Mouse (Mus musculus) midbrain, embryonic 10.5 days (tissue): ENCODE measurements around the gene Mettl7a1. TPM values are rescaled to one million over a fixed set of nuclear protein-coding genes. Genes with fewer than 3 reads are reported as not detected.
A peak's percentile ranks its signal among the peaks of the same experiment; 100 is the strongest.
"Not testable (repeated sequence)": the region's sequence is repeated elsewhere in the genome, so short reads cannot be mapped to it uniquely, and the experiment has no call there.

Experiments used
- DNase-seq: peaks from one replicate; pipeline ENCODE4 v3.0.0-alpha.2; 2017; ENCODE audit warnings: low spot score
- H3K27ac ChIP-seq: fragments of 300-500 bp; sonication (generic); replicated peaks from 2 replicates; pipeline ENCODE4 v1.5.1; 2016; ENCODE audit warnings: mild to moderate bottlenecking
- H3K27me3 ChIP-seq: fragments of 300-500 bp; sonication (generic); 2 replicates; pipeline ENCODE4 v1.6.1; 2016; ENCODE audit warnings: low read depth, mild to moderate bottlenecking; ENCODE audit not compliant: poor library complexity, severe bottlenecking
- H3K36me3 ChIP-seq: fragments of 300-500 bp; sonication (generic); 2 replicates; pipeline ENCODE4 v1.6.1; 2016; ENCODE audit warnings: mild to moderate bottlenecking, moderate library complexity
- H3K4me1 ChIP-seq: fragments of 300-500 bp; sonication (generic); 2 replicates; pipeline ENCODE4 v1.6.1; 2016
- H3K4me3 ChIP-seq: fragments of 300-500 bp; sonication (generic); 2 replicates; pipeline ENCODE4 v1.5.1; 2016; ENCODE audit warnings: mild to moderate bottlenecking, moderate library complexity
- H3K9me3 ChIP-seq: fragments of 300-500 bp; sonication (generic); replicated peaks from 2 replicates; pipeline ENCODE4 v1.6.1; 2016; ENCODE audit warnings: mild to moderate bottlenecking
- WGBS: fragments of 180-500 bp; shearing (Covaris S2); methylation state at CpG from one replicate; pipeline ENCODE4 v1.1.7; 2016; 5-methylcytosine and 5-hydroxymethylcytosine counted together
- polyA plus RNA-seq: library from polyadenylated mRNA; unstranded; fragments of >200 nt; fragmentation: Nextera tagmentation; extraction: Ambion mirVana; gene quantifications from 2 replicates; pipeline ENCODE4 v1.2.1, GENCODE M21; 2016

Gene Mettl7a1
- polyA plus RNA-seq, 1 experiment from 2014 or later: 5.8 TPM

- 90% methylated on average over 4 of the region's 4 CpGs for WGBS
- H3K27ac ChIP-seq, DNase-seq, H3K4me1 ChIP-seq, H3K4me3 ChIP-seq, H3K36me3 ChIP-seq: not testable (repeated sequence)
- Histone ChIP-seq H3K9me3 (peaks cover 14% of the 10 kb centered on the region; the same call in 1 of the 2 replicates), H3K27me3 (peaks cover 23% of the 10 kb centered on the region)
Observed at GRCm38 (mm10) chr15:100273791-100274308, 30.1 kb upstream of the Mettl7a1 start.

GRCm38 (mm10) chr15:100274790-100275559 lies 29.0 kb upstream of the Mettl7a1 start:
- 85% methylated on average over 7 of the region's 7 CpGs for WGBS
- H3K4me3 ChIP-seq: no peak overlapping the region

GRCm38 (mm10) chr15:100276403-100276802 lies 27.5 kb upstream of the Mettl7a1 start:
- Histone ChIP-seq H3K36me3 (no peaks in the 10 kb centered on the region; the same call in 1 of the 2 replicates), H3K9me3 (peaks cover 21% of the 10 kb centered on the region; the same call in 1 of the 2 replicates), H3K4me1 (no peaks in the 10 kb centered on the region), H3K4me3 (no peak overlapping the region), H3K27me3 (peaks cover 2% of the 10 kb centered on the region; the same call in 1 of the 2 replicates), H3K27ac (no peak overlapping the region)
- DNase-seq: no peak
- WGBS: 93% methylated on average over 4 of the region's 4 CpGs

More at GRCm38 (mm10) chr15:100274790-100275559, 29.0 kb upstream of the Mettl7a1 start:
- no peaks in the 10 kb centered on the region for H3K36me3 ChIP-seq
- peaks cover 14% of the 10 kb centered on the region; the same call in 1 of the 2 replicates for H3K9me3 ChIP-seq
- no peak overlapping the region for H3K27ac ChIP-seq
- H3K27me3 ChIP-seq: peaks cover 12% of the 10 kb centered on the region
- DNase-seq: no peak
- peaks cover 5% of the 10 kb centered on the region for H3K4me1 ChIP-seq

- Histone ChIP-seq H3K4me1 (no peaks in the 10 kb centered on the region), H3K27me3 (no peaks in the 10 kb centered on the region), H3K27ac (no peak overlapping the region), H3K9me3 (peaks cover 18% of the 10 kb centered on the region; the same call in 1 of the 2 replicates), H3K4me3 (no peak overlapping the region), H3K36me3 (no peaks in the 10 kb centered on the region; the same call in 1 of the 2 replicates)
- WGBS: 92% methylated on average over 3 of the region's 3 CpGs
- DNase-seq: no peak
Observed at GRCm38 (mm10) chr15:100277586-100277985, 26.4 kb upstream of the Mettl7a1 start.

GRCm38 (mm10) chr15:100280626-100281025 lies 23.3 kb upstream of the Mettl7a1 start, which contains the start of gene Tmprss12:
Gene Tmprss12 (plus strand): TSS chr15:100280837.
- Histone ChIP-seq H3K27me3 (no peaks in the 10 kb centered on the region), H3K4me3 (no peak within 1 kb of the TSS), H3K4me1 (no peaks in the 10 kb centered on the region), H3K36me3 (no peaks in the 10 kb centered on the region; the same call in 1 of the 2 replicates), H3K27ac (no peak within 1 kb of the TSS), H3K9me3 (0 out of 2 replicates have a peak, but pooled peaks cover 7% of the 10 kb centered on the region)
- 97% methylated on average over 20 of the region's 20 CpGs for WGBS
- DNase-seq: no peak

GRCm38 (mm10) chr15:100288980-100289379 lies 15.0 kb upstream of the Mettl7a1 start:
- 92% methylated on average over 6 of the region's 6 CpGs for WGBS
- Histone ChIP-seq H3K36me3 (no peaks in the 10 kb centered on the region), H3K27me3 (no peaks in the 10 kb centered on the region), H3K4me1 (no peaks in the 10 kb centered on the region), H3K4me3 (no peak overlapping the region), H3K9me3 (no peaks in the 10 kb centered on the region), H3K27ac (no peak overlapping the region)
- no peak for DNase-seq

GRCm38 (mm10) chr15:100290858-100291257 lies 13.1 kb upstream of the Mettl7a1 start:
- DNase-seq: no peak
- 79% methylated on average over 5 of the region's 5 CpGs for WGBS
- Histone ChIP-seq H3K4me1 (no peaks in the 10 kb centered on the region), H3K4me3 (no peak overlapping the region), H3K36me3 (no peaks in the 10 kb centered on the region), H3K9me3 (no peaks in the 10 kb centered on the region), H3K27me3 (no peaks in the 10 kb centered on the region), H3K27ac (no peak overlapping the region)

- Histone ChIP-seq H3K9me3 (no peaks in the 10 kb centered on the region), H3K27me3 (no peaks in the 10 kb centered on the region), H3K36me3 (no peaks in the 10 kb centered on the region), H3K4me3 (no peak overlapping the region), H3K27ac (no peak overlapping the region), H3K4me1 (no peaks in the 10 kb centered on the region)
- 78% methylated on average over 7 of the region's 7 CpGs for WGBS
- no peak for DNase-seq
Observed at GRCm38 (mm10) chr15:100292326-100292725, 11.6 kb upstream of the Mettl7a1 start.

- no peak overlapping the region for H3K27ac ChIP-seq
- no peaks in the 10 kb centered on the region for H3K27me3 ChIP-seq
- no peaks in the 10 kb centered on the region for H3K36me3 ChIP-seq
- no peaks in the 10 kb centered on the region for H3K9me3 ChIP-seq
- WGBS: 87% methylated on average over 5 of the region's 5 CpGs
- no peak for DNase-seq
- peaks cover 8% of the 10 kb centered on the region for H3K4me1 ChIP-seq
- no peak overlapping the region for H3K4me3 ChIP-seq
Observed at GRCm38 (mm10) chr15:100297856-100298255, 6.1 kb upstream of the Mettl7a1 start.

- no peak for DNase-seq
- H3K36me3 ChIP-seq: no peaks in the 10 kb centered on the region
- H3K27ac ChIP-seq: no peak overlapping the region
- 88% methylated on average over 6 of the region's 6 CpGs for WGBS
- peaks cover 28% of the 10 kb centered on the region for H3K4me1 ChIP-seq
- H3K27me3 ChIP-seq: no peaks in the 10 kb centered on the region
- H3K9me3 ChIP-seq: no peaks in the 10 kb centered on the region
- H3K4me3 ChIP-seq: no peak overlapping the region
Observed at GRCm38 (mm10) chr15:100300499-100300898, 3.4 kb upstream of the Mettl7a1 start.

- Histone ChIP-seq H3K4me3 (no peak overlapping the region), H3K27me3 (no peaks in the 10 kb centered on the region), H3K9me3 (no peaks in the 10 kb centered on the region), H3K4me1 (peaks cover 36% of the 10 kb centered on the region), H3K27ac (no peak overlapping the region), H3K36me3 (no peaks in the 10 kb centered on the region)
- no peak for DNase-seq
- 68% methylated on average over 15 of the region's 15 CpGs for WGBS
Observed at GRCm38 (mm10) chr15:100301556-100301955, 2.4 kb upstream of the Mettl7a1 start.

GRCm38 (mm10) chr15:100303428-100304018 lies 417 bp upstream of the Mettl7a1 start:
- 55% methylated on average over 8 of the region's 8 CpGs for WGBS
- peak overlapping the region; percentile 91 for H3K27ac ChIP-seq

GRCm38 (mm10) chr15:100306201-100306600 lies 2.3 kb downstream of the Mettl7a1 start:
- peaks cover 34% of the 10 kb centered on the region for H3K4me1 ChIP-seq
- no peaks in the 10 kb centered on the region for H3K36me3 ChIP-seq
- WGBS: 85% methylated on average over 2 of the region's 2 CpGs
- no peak for DNase-seq
- no peak overlapping the region for H3K27ac ChIP-seq
- H3K4me3 ChIP-seq: no peak overlapping the region
- H3K27me3 ChIP-seq: no peaks in the 10 kb centered on the region
- no peaks in the 10 kb centered on the region for H3K9me3 ChIP-seq

More at GRCm38 (mm10) chr15:100303428-100304018, 417 bp upstream of the Mettl7a1 start:
- DNase-seq: no peak
- peak overlapping the region; percentile 62 for H3K4me3 ChIP-seq
- no peaks in the 10 kb centered on the region for H3K9me3 ChIP-seq
- no peaks in the 10 kb centered on the region for H3K27me3 ChIP-seq
- no peaks in the 10 kb centered on the region for H3K36me3 ChIP-seq
- peaks cover 36% of the 10 kb centered on the region for H3K4me1 ChIP-seq
